Mouse (Mus musculus): ENCODE data around the gene Ankrd13a. TPM values are rescaled to one million over a fixed set of nuclear protein-coding genes. Genes with fewer than 3 reads are reported as not detected.
"Not testable (repeated sequence)": the region's sequence is repeated elsewhere in the genome, so short reads cannot be mapped to it uniquely, and the experiment has no call there.

The Ankrd13a gene
- polyA plus RNA-seq, 1 experiment from 2014 or later, result 49.8 TPM

DNA sequence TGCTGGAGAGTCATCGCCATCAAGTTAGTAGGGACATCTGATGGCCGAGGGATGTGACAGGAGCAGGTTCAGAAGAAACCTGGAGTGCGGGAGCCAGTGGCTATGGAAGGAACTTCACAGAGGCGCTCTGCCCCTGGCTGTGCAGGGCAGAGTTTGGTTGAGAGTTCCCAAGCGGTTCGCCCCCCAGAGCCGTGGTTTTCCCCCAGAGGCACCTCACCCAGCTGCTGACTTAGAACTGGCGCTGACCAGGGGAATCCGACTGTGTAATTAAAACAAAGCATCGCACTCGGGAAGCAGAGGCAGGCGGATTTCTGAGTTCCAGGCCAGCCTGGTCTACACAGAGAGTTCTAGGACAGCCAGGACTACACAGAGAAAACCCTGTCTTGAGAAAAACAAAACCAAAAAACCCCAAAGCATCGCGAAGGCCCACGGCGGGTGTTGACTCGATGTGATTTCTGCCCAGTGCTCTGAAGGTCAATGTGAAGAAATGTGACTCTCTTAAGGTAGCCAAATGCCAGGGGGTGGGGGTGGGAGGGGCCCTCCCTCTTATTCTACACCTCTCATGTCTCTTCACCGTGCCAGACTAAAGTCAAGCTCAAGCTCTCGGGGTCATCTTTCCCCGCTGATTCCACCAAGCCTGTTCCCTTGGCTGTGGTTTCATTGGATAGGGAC is 77.2 kb downstream of the Ankrd13a start:
- H3K9me3 ChIP-seq (replicated peaks), result no peaks in the 10 kb centered on the region
- no peak overlapping the region for H3K9ac ChIP-seq
- no peaks in the 10 kb centered on the region for H3K36me3 ChIP-seq
- no peaks in the 10 kb centered on the region for H3K27me3 ChIP-seq
- WGBS, result 78% methylated on average over 20 of the region's 20 CpGs
- no peak overlapping the region for H3K4me3 ChIP-seq (replicated peaks)
- H3K4me2 ChIP-seq, result no peak overlapping the region
- no peaks in the 10 kb centered on the region for H3K4me1 ChIP-seq
- no peak overlapping the region for H3K27ac ChIP-seq
- no peak for ATAC-seq (replicated peaks; ENCODE audit: low FRiP score)

- 70% methylated on average over 3 of the region's 5 CpGs for WGBS
- H3K4me3 ChIP-seq (replicated peaks); H3K4me2 ChIP-seq; H3K4me1 ChIP-seq; H3K36me3 ChIP-seq; H3K27me3 ChIP-seq; H3K9me3 ChIP-seq (replicated peaks); H3K27ac ChIP-seq; ATAC-seq (replicated peaks; ENCODE audit: low FRiP score); H3K9ac ChIP-seq: not testable (repeated sequence)
Observed at GRCm38 (mm10) chr5:114853364-114853763, 78.9 kb downstream of the Ankrd13a start, which contains the start of gene 4930519G04Rik. Gene 4930519G04Rik, plus strand, starts transcription at chr5:114853664.

Small RNAs within 50 kb of the gene (microRNA-seq; reads per million reads assigned to microRNA genes)
- gene Mir6240, result 14.2 reads per million, percentile 34 among the genes with 10 or more reads in this experiment

Other genes with a start within 250 kb of the Ankrd13a start
- gene Fam222a, start 206.7 kb upstream of the Ankrd13a start, polyA plus RNA-seq (2015; fragmentation: Nextera tagmentation; extraction: Ambion mirVana), result 4.4 and 4.7 TPM in 2 replicates
- 21.8 and 23.4 TPM in 2 replicates for gene Trpv4, start 116.3 kb upstream of the Ankrd13a start, polyA plus RNA-seq (2015; fragmentation: Nextera tagmentation; extraction: Ambion mirVana)
- gene Gltp, start 83.7 kb upstream of the Ankrd13a start, polyA plus RNA-seq (2015; fragmentation: Nextera tagmentation; extraction: Ambion mirVana), result 78.5 and 79.2 TPM in 2 replicates
- 16.5 and 17.4 TPM in 2 replicates for gene Tchp, start 66.9 kb upstream of the Ankrd13a start, polyA plus RNA-seq (2015; fragmentation: Nextera tagmentation; extraction: Ambion mirVana)
- 42.0 and 45.5 TPM in 2 replicates for gene Git2, start 840 bp downstream of the Ankrd13a start, polyA plus RNA-seq (2015; fragmentation: Nextera tagmentation; extraction: Ambion mirVana)
- gene 1500011B03Rik, start 48.8 kb downstream of the Ankrd13a start, polyA plus RNA-seq (2015; fragmentation: Nextera tagmentation; extraction: Ambion mirVana), result 102 and 105 TPM in 2 replicates
- not detected in 2 replicates for gene 4930519G04Rik, start 79.0 kb downstream of the Ankrd13a start, polyA plus RNA-seq (2015; fragmentation: Nextera tagmentation; extraction: Ambion mirVana)
- 0.06 TPM in 1 of 2 replicates, not detected in the other for gene Gm9936, start 84.0 kb downstream of the Ankrd13a start, polyA plus RNA-seq (2015; fragmentation: Nextera tagmentation; extraction: Ambion mirVana)
- 4.2 and 6.2 TPM in 2 replicates for gene Oasl2, start 122.3 kb downstream of the Ankrd13a start, polyA plus RNA-seq (2015; fragmentation: Nextera tagmentation; extraction: Ambion mirVana)
- gene Oasl1, start 148.6 kb downstream of the Ankrd13a start, polyA plus RNA-seq (2015; fragmentation: Nextera tagmentation; extraction: Ambion mirVana), result 1.6 and 2.0 TPM in 2 replicates
- 62.8 and 68.0 TPM in 2 replicates for gene 2210016L21Rik, start 167.5 kb downstream of the Ankrd13a start, polyA plus RNA-seq (2015; fragmentation: Nextera tagmentation; extraction: Ambion mirVana)
- gene Hnf1a, start 196.4 kb downstream of the Ankrd13a start, polyA plus RNA-seq (2015; fragmentation: Nextera tagmentation; extraction: Ambion mirVana), result 12.0 and 13.9 TPM in 2 replicates
- 13.6 and 14.8 TPM in 2 replicates for gene Sppl3, start 236.5 kb downstream of the Ankrd13a start, polyA plus RNA-seq (2015; fragmentation: Nextera tagmentation; extraction: Ambion mirVana)